Mouse (Mus musculus) cerebellum, postnatal 10 days (tissue): Measurements from ENCODE around the gene Manbal.

ENCODE experiments used
- DNase-seq, 2 experiments: peaks; one replicate each; pipeline ENCODE4 v3.0.0; 2021; ENCODE audit warnings: mixed read lengths in 2 of 2

The Manbal gene

GRCm38 (mm10) chr2:157441363-157441762 is 74.0 kb downstream of the Manbal start:
- no peak for DNase-seq
